Mouse (Mus musculus) C2C12 (cell line): ENCODE measurements around the gene 9530003J23Rik. TPM values are rescaled to one million over a fixed set of nuclear protein-coding genes. Genes with fewer than 3 reads are reported as not detected.

ENCODE experiments used
- H3K27me3 ChIP-seq: one replicate; pipeline ENCODE4 v1.6.1; 2011; ENCODE audit not compliant: control insufficient read depth, insufficient read depth, insufficient read length
- H3K36me3 ChIP-seq: one replicate; pipeline ENCODE4 v1.6.1; 2011; ENCODE audit not compliant: control insufficient read depth, insufficient read depth
- H3K4me3 ChIP-seq: one replicate; pipeline ENCODE4 v1.5.1; 2011; ENCODE audit warnings: mild to moderate bottlenecking, control low read depth; ENCODE audit not compliant: poor library complexity, insufficient read depth, severe bottlenecking
- H3K79me2 ChIP-seq: one replicate; pipeline ENCODE4 v1.6.1; 2011; ENCODE audit not compliant: control insufficient read depth, insufficient read depth
- H3K79me3 ChIP-seq: one replicate; pipeline ENCODE4 v1.6.1; 2011; ENCODE audit warnings: low read depth, control low read depth
- H3ac ChIP-seq: one replicate; pipeline ENCODE3; 2011; ENCODE audit warnings: low read depth; ENCODE audit not compliant: control insufficient read depth, insufficient read length
- CEBPB ChIP-seq: IDR thresholded peaks from one replicate; pipeline ENCODE4 v1.6.1; 2011; ENCODE audit warnings: low read depth, mild to moderate bottlenecking, control low read depth, moderate library complexity
- CTCF ChIP-seq: IDR thresholded peaks from one replicate; pipeline ENCODE4 v1.5.1; 2011; ENCODE audit not compliant: control insufficient read depth, insufficient read depth, insufficient read length
- FOSL1 ChIP-seq: IDR thresholded peaks from one replicate; pipeline ENCODE4 v1.8.0; 2011; ENCODE audit warnings: mild to moderate bottlenecking, low read length; ENCODE audit not compliant: poor library complexity, insufficient read depth, severe bottlenecking
- MAX ChIP-seq: IDR thresholded peaks from one replicate; pipeline ENCODE4 v1.6.1; 2011; ENCODE audit warnings: mild to moderate bottlenecking, control low read depth
- MYOD1 ChIP-seq: IDR thresholded peaks from one replicate; pipeline ENCODE4 v1.6.1; 2011; ENCODE audit warnings: low read depth; ENCODE audit not compliant: control insufficient read depth, insufficient read length
- MYOG ChIP-seq: IDR thresholded peaks from one replicate; pipeline ENCODE4 v1.6.1; 2011; ENCODE audit not compliant: control insufficient read depth, insufficient read length; ENCODE audit errors: extremely low read depth
- USF1 ChIP-seq: IDR thresholded peaks from one replicate; pipeline ENCODE4 v1.6.1; 2011; ENCODE audit warnings: low read depth, mild to moderate bottlenecking, control low read depth, moderate library complexity
- polyA plus RNA-seq: library from polyadenylated mRNA; unstranded; fragments of >200 nt; fragmentation: generic; extraction: Trizol; gene quantifications from one replicate; pipeline ENCODE4 v1.2.1, GENCODE M21; 2012; ENCODE audit warnings: missing spikeins

Gene 9530003J23Rik
- polyA plus RNA-seq, 1 experiment, result 0.07 TPM

DNA sequence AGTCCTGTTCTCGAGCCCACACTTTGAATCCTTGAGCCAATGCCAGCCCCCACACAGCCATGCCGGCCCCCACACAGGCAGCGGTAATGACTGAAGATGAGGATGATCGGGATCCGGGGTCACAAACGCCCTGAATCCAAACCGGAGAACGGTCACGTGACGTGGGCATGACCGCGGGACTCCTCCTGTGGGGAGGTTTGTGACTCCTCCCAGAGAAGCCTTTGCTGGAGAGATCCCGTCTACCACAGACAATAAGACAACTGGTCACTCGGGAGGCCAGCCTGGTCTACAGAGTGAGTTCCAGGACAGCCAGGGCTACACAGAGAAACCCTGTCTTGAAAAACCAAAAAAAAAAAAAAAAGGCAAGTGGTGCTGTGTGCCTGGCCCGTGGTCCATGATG lies 30.3 kb downstream of the 9530003J23Rik start:
- H3K79me2 ChIP-seq, result no peaks in the 10 kb centered on the region
- no peaks in the 10 kb centered on the region for H3K27me3 ChIP-seq
- TF ChIP-seq MYOG (no peak), CEBPB (no peak), USF1 (no peak), FOSL1 (no peak), MAX (no peak), CTCF (no peak)
- peaks cover 8% of the 10 kb centered on the region for H3K36me3 ChIP-seq
- H3K79me3 ChIP-seq, result no peaks in the 10 kb centered on the region
- no peak overlapping the region for H3K4me3 ChIP-seq
- no peak overlapping the region for H3ac ChIP-seq

DNA sequence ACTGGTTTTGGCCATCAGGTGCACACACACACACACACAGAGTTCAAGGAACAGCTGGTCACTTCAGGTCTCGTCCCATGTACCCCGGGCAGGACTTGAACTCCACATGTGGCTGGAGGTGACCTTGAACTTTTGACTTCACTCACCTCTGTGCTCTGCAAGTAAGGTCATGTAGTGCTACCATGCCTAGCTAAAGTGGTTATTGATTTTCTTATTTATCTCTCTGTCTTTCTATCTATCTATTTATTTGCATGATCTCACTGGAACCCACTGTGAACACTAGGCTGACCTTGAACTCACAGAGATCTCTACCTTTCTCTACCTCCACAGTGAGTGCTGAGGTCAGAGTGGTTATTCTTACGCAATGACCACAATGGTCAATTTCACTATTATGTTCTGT lies 32.4 kb downstream of the 9530003J23Rik start:
- Histone ChIP-seq H3K4me3 (no peak overlapping the region), H3K36me3 (no peaks in the 10 kb centered on the region), H3K27me3 (no peaks in the 10 kb centered on the region), H3K79me3 (no peaks in the 10 kb centered on the region), H3K79me2 (no peaks in the 10 kb centered on the region), H3ac (no peak overlapping the region)
- TF ChIP-seq FOSL1, result no peak
- TF ChIP-seq MYOG, result no peak
- TF ChIP-seq CEBPB, result no peak
- TF ChIP-seq CTCF, result no peak
- TF ChIP-seq USF1, result no peak
- TF ChIP-seq MAX, result no peak
- TF ChIP-seq MYOD1, result no peak

DNA sequence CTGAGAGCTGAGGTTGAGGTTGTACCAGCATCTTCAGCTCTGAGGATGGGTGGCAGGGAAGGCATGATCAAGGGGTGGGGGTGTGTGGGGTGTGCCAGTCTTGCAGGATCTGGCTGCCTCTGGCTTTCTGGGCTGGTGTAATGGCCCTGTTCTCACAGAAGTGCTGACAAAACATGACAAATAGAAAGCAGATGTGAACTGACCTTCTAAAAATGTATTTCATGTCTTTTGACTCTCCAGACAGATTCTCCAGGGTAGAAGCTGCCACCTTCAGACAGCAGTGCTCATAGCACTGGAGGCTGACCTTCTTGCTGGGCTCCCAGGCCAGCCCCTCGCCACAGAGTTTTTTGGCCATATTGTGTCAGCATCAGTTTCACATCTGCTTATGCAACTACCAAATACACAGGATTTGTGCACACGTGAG lies 34.9 kb downstream of the 9530003J23Rik start:
- TF ChIP-seq USF1, result no peak
- peak; percentile 45 for TF ChIP-seq CTCF
- H3ac ChIP-seq, result no peak overlapping the region
- H3K4me3 ChIP-seq, result no peak overlapping the region
- H3K79me3 ChIP-seq, result no peaks in the 10 kb centered on the region
- no peaks in the 10 kb centered on the region for H3K36me3 ChIP-seq
- H3K79me2 ChIP-seq, result no peaks in the 10 kb centered on the region
- H3K27me3 ChIP-seq, result no peaks in the 10 kb centered on the region

DNA sequence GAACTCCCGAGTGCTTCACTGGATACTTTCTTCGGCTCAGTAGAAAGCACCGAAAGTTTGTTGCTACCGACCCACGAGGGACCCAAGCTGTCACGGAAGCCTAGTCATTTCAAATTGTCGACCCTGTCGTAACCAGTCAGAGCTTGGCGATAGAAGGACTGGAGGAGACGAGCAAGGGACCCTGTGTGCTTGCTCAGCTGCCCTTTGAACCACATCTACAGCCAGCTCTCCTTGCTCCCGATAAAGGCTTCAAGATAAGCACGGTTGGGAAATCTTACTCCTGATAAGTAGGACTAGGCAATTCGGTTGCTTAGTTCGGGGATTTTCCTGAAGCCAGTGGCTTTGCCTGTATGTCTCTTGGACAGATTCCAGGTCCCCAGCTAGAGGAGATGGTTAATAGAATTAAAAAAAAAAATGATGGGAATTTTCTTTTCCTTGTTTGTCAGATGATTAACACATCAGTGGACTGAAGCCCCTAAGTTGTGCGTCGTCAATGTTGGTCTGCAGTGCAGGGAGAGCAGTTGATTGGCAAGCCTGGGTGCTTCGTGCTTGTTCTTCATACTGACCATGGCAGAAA lies 35.4 kb downstream of the 9530003J23Rik start:
- H3K27me3 ChIP-seq, result no peaks in the 10 kb centered on the region
- H3K79me2 ChIP-seq, result no peaks in the 10 kb centered on the region
- no peaks in the 10 kb centered on the region for H3K36me3 ChIP-seq
- no peaks in the 10 kb centered on the region for H3K79me3 ChIP-seq
- TF ChIP-seq MYOD1, result no peak
- TF ChIP-seq MAX, result no peak
- TF ChIP-seq MYOG, result no peak
- no peak overlapping the region for H3ac ChIP-seq
- no peak overlapping the region for H3K4me3 ChIP-seq

DNA sequence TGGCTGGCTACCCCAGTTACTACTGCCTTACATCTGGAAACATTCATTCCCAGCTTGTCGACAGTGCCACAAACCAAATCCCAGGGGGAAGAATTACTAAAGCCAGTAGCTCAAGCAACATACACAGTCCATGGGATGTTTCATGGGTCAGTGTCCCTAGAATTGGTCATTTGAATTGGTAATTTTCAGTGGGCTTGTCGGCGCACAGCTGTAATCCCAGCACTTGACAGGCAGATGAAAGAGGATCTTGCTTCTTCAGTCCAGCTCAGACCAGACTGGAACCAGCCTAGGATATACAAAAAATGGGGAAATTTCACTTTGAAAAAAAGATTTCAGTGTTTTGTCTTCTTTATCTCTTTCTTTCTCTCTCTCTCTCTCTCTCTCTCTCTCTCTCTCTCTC lies 38.8 kb downstream of the 9530003J23Rik start:
- no peaks in the 10 kb centered on the region for H3K27me3 ChIP-seq
- H3K36me3 ChIP-seq, result no peaks in the 10 kb centered on the region
- no peak for TF ChIP-seq CTCF
- TF ChIP-seq MYOG, result no peak
- no peak for TF ChIP-seq CEBPB

DNA sequence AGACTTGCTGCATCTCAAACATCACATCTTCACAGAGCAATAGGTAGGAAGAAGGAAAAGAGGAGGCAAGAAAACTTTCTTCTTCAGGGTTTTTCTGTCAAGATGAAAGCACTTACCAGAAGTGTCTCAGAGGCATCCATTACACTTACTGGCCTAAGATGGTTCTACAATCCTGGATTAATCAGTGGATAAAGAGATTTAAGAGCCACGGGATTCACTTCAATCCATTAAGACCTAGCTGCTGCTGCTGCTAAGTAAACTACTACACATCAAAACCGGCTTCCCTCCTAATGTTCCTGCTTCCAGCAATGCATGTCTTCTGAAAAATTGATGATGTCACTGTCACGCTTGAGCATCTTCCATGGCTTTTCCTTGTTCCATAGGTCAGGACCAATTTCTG lies 41.8 kb downstream of the 9530003J23Rik start:
- H3K27me3 ChIP-seq, result no peaks in the 10 kb centered on the region
- TF ChIP-seq FOSL1 (no peak), CEBPB (no peak), MYOD1 (no peak), USF1 (no peak), MYOG (no peak)
- H3K79me2 ChIP-seq, result no peaks in the 10 kb centered on the region
- H3K36me3 ChIP-seq, result no peaks in the 10 kb centered on the region
- no peak overlapping the region for H3K4me3 ChIP-seq
- H3K79me3 ChIP-seq, result no peaks in the 10 kb centered on the region
- H3ac ChIP-seq, result no peak overlapping the region

More for the DNA sequence above, 38.8 kb downstream of the 9530003J23Rik start:
- Histone ChIP-seq H3K79me3 (no peaks in the 10 kb centered on the region), H3ac (no peak overlapping the region), H3K4me3 (no peak overlapping the region), H3K79me2 (no peaks in the 10 kb centered on the region)
